Mouse (Mus musculus) adrenal gland, adult 8-10 months (tissue): Measurements from ENCODE around the gene Kif17. TPM values are rescaled to one million over a fixed set of nuclear protein-coding genes. Genes with fewer than 3 reads are reported as not detected.

Experiments used
- DNase-seq: peaks from one replicate; pipeline ENCODE4 v3.0.0; 2022
- total RNA-seq, 4 experiments: library from RNA; stranded (reverse); gene quantifications; 2 replicates each; pipeline ENCODE4 v1.2.4; 2022

The Kif17 gene
- 1 to 10 TPM; 3.1 to 6.3 (median 4.0) TPM for total RNA-seq

DNA sequence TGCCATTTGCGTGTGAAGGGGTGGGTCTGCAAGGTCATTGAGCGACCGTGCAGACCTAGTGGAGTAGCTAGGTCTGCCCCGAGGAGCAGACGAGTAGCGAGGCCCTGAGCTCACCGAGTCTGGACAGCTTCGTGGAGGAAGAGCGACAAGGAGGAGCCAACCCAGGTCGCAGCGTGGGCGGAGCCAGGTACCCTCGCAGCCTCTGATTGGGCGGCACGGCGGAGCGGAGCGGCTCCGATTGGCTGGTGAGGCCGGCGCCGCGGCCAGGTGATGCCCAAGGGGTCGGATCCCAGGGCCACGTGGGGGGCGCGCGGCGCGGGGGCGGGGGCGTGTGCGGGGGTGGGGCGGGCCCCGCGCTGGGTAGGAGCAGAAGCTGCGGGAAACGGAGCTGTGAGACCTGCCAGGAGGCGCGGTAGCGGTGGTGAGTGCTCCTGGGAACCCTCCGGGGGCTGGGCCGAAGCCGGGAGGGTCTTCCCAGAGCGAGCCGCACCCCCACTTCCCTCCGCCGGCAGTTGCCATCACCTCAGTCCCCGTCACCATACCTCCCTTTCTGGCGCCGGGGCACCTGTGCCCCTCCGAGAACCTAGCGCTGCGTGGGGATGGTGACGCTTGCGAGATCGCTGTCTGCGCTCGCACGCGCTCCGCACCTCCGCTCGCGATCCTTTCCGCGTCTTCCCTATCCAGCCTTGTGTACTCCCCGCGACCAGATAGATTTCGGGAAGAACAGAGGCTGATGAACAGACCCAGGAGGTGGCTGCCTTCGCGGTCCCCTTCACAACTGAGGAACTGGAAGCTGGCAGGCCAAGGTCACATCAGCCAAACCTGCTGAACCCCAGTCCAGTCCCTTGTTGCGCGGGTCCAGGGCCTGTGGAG, at the start of gene Kif17, which contains the start of gene Sh2d5:
Kif17 (plus strand) TSS at position 348 of the 873 bp plus-strand sequence.
Sh2d5 (plus strand) TSS at position 316 of the 873 bp plus-strand sequence.
- peak; percentile 68 for DNase-seq

- DNase-seq, result no peak
Observed at GRCm38 (mm10) chr4:138200769-138201168, 49.5 kb upstream of the Kif17 start.

DNA sequence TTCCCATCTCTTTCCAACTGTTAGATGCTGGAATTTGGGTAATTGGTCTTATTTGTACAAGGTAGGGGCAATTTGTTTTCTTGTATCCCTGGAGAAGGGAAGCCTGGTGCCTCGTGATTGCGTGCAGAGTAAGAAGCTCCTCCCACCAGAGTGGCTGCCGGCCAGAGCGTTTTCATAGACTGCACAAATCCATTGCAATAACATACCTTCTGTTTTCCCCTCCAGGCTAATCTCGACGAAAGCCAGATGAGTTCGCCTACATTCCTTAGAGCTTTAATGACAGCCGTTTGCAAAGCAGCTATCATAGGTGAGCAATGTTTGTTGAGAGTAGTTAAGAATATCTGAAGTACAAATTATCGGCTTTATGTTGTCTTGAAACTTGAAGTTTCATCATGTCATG, 48.5 kb upstream of the Kif17 start:
- no peak for DNase-seq

DNA sequence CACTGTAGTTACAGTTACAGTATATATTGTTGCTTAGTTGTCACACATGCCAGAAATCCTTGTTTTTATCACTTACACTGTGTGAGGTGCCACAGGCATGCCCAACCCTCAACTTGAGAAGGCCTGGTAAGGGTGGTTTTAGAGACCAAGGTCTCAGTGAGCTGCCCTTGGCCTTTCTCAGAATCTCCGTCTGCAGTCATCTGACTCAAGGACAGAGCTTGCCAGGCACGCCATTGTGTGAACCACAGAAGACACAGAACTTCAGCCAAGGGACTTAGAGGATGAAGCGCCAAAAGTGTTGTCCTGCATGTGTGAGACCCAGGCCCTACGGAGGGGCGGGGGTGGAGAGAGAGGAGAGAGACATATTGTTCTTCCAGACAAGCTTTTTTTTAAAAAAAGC, 40.1 kb upstream of the Kif17 start:
- peak; percentile 71 for DNase-seq

- no peak for DNase-seq
Observed at GRCm38 (mm10) chr4:138213861-138214260, 36.4 kb upstream of the Kif17 start.

DNA sequence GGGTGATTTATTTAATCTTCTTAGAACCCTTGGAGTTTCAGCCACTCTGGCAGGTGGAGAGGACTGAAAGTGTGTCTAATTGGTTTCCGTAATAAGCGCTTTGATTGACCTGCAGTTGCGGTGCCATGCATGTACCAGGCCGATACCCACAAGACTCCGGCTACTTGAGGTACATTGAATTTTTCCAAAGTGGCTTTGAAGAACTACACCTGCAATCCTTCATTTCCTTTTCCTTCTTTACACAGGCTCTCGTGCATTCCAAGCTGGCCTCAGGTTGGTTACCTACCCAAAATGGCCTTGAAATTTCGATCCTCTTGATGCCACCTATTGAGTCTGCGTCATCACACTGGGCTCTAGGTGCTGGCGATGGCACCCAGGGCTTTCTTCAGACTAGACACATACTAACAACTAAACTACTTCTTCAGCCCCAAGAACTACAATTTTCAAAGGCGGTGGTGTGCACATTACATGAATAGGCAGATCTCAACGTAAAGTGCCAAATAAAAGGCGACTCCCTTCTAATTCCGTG, 34.5 kb upstream of the Kif17 start:
- DNase-seq, result no peak

- DNase-seq, result peak; percentile 64
Observed at GRCm38 (mm10) chr4:138216200-138216890, 33.9 kb upstream of the Kif17 start, which contains the start of gene Hp1bp3. TSS of gene Hp1bp3 (plus strand) at chr4:138216296.

DNA sequence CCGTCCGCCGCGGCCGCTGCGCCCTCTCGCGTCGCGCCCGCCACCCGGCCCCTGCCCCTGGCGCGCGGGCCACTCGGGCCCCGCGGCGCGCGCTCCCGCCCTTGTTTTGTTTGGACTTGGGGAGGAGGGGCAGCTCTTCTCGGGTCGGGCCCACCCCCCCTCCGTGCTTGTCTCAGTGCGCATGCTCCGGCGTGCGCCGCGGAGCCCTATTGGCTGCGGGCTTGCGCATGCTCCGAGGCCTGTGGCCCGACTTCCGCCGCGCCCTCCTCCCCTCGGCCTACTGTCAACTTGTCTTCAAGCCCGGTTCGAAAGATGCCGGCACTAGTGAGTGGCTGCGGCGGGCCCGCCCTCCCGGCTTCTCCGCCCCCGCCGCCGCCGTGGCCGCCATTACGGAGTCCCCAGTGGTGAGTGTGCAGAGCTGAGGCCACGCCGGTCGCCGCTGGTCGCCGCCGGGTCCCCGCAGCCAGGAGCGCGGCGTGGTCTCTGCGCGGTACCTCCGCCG, 33.3 kb upstream of the Kif17 start:
- peak; percentile 97 for DNase-seq

DNA sequence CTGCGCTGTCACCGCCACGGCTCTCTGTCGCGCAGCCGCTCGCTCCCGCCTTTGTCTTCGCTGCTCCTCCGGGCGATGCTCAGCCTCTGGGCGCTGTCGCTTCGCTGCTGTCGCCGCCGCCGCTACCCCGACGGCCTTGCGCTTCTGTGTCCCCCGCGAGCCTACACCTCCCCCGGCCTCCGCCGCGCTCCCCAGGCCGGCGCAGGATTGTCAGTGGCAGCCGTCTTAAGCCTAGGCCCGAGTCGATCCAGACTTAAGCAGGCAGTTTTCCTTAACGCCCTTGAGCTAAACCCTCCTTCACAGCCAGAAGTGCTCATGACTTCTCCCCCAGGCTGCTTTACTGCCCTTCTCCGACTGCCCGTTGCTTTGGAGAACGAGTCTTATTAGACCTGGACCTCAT, 32.8 kb upstream of the Kif17 start:
- no peak for DNase-seq

GRCm38 (mm10) chr4:138217951-138218685, 32.1 kb upstream of the Kif17 start:
- no peak for DNase-seq

GRCm38 (mm10) chr4:138219331-138219730, 30.9 kb upstream of the Kif17 start:
- no peak for DNase-seq

GRCm38 (mm10) chr4:138220761-138221160, 29.5 kb upstream of the Kif17 start:
- DNase-seq, result peak; percentile 63

DNA sequence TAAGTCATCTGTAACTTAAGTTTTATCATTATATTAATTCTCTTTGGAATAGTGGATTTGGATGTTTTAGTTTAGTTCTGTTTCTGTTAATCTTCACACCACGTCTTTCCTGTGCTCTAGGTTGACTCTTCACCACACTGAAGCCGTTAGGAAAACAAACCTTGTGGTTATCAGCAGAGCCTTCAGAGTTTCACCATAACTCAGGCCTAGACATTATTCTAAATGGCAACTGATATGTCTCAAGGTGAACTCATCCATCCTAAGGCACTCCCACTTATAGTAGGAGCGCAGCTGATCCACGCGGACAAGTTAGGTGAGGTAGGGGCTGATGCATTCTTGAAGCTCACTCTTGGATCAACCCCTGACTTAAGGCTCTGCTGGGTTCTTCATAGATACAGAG, 28.8 kb upstream of the Kif17 start:
- DNase-seq, result no peak

- DNase-seq, result no peak
Observed at GRCm38 (mm10) chr4:138222396-138222795, 27.8 kb upstream of the Kif17 start.

DNA sequence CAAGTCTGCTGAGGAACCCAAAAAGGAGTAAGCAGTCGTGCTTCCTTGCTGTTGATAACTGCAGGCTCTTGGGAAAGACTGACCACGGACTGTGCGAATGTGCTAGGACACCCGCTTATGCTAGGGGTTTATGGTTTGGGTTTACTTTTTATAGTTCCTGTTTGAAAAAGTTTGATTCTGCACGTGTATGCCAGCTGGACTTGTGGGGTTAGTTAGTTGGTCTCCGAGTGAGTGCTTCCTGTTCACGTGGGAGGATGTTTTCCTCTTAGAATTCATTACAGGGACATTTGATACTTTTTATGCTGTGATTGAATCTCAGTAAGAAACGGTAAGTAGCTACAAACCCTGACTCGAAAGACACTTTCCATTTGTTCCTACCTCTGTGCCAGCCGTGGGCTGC, 26.6 kb upstream of the Kif17 start:
- DNase-seq, result no peak

- no peak for DNase-seq
Observed at GRCm38 (mm10) chr4:138246756-138247665, 3.2 kb upstream of the Kif17 start.

DNA sequence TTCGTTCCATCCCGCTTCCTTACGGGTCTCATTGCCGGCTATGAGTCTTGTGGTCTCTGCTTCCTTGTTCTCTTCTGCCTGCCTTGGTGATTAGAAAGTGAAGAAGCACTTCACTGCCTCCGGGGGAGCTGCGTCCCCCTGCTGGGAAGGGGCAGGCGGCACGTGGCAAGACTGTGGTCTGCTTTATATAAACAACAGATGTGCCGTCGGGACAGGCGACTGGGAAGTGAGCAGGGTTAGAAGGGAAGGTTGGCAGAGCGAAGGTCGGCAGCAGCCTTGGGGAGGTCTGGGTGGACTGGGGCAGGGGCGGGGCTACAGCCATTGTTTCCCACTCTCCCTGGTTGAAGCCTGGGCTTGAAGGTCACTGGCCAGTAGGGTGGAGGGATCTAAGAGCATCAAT, 1.6 kb downstream of the Kif17 start:
- DNase-seq, result no peak

GRCm38 (mm10) chr4:138252231-138252630, 2.0 kb downstream of the Kif17 start:
- no peak for DNase-seq

GRCm38 (mm10) chr4:138257116-138257687, 7.0 kb downstream of the Kif17 start:
- no peak for DNase-seq

DNA sequence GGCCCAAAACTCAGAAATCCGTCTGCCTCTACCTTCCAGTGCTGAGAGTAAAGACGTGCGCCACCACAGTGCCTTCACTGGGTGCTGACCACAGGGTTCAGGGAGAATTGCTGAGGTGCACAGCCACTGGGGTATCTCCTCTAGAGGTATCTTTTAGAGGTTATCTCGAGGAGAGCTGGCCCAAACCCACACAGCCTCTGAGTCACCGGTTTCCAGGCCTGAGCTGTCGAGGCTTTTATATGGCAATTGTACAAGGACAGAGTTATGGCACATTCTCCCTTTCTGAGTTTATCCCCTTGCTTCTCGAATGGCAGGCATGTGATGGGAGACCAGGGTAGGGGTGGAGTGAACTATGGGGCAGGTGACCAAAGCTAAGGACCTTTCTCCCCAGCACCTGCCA, 8.4 kb downstream of the Kif17 start:
- no peak for DNase-seq

DNA sequence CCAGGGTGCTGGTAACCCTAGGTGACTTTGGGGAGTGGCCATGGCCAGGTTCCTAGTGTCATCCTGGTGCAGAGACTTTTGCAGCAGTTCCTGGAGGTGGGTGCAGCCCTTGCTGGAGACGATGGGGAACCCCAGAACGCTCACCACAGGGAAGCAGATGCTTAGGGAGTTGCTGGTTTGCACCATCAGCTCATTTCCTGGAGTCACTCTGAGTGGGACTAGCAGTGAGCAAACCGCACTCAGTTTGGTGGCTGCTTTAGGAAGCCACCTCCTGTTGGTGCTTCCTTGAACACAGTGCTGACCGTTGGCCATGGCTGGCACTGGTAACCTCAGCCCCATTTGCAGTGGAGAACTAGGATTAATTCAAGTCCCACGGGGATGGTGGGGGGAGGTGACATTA, 9.2 kb downstream of the Kif17 start:
- no peak for DNase-seq
